Mouse (Mus musculus) CD4-positive, CD25-positive, alpha-beta regulatory T cell, adult 4 months (primary cell): ENCODE measurements at regions not wholly inside any gene's neighbourhood (a gene's known extent, or its start where the extent isn't known, plus 50 kb on each side); places are given as distances from the start of the nearest gene placed in this dataset.

Source experiments
- ATAC-seq: one replicate; pipeline ENCODE4 v1.8.0; 2017

- ATAC-seq: no peak
Observed at GRCm38 (mm10) chrX:112984668-112985067, 200.6 kb downstream of the Chm start.

GRCm38 (mm10) chrX:112984073-112984472, 201.2 kb downstream of the Chm start:
- ATAC-seq: no peak

GRCm38 (mm10) chrX:112978583-112978982, 206.7 kb downstream of the Chm start:
- peak; percentile 61 for ATAC-seq

- ATAC-seq: no peak
Observed at GRCm38 (mm10) chrX:112964093-112964492, 221.2 kb downstream of the Chm start.

GRCm38 (mm10) chrX:112949792-112950191, 235.5 kb downstream of the Chm start:
- peak; percentile 40 for ATAC-seq

- ATAC-seq: peak; percentile 86
Observed at GRCm38 (mm10) chrX:112947521-112947920, 237.8 kb downstream of the Chm start.

- no peak for ATAC-seq
Observed at GRCm38 (mm10) chrX:112925542-112926182, 227.2 kb upstream of the Pof1b start.

- no peak for ATAC-seq
Observed at GRCm38 (mm10) chrX:112903631-112904410, 205.4 kb upstream of the Pof1b start.

- no peak for ATAC-seq
Observed at GRCm38 (mm10) chrX:112886539-112886938, 188.1 kb upstream of the Pof1b start.
